Mouse (Mus musculus): ENCODE data around the gene Gins2. TPM values are rescaled to one million over a fixed set of nuclear protein-coding genes. Genes with fewer than 3 reads are reported as not detected.

Gins2 gene
- total and polyA plus RNA-seq, 2 experiments from 2014 or later = 8.4 to 18.1 TPM

GRCm38 (mm10) chr8:120595963-120596362 lies 6.9 kb upstream of the Gins2 start:
- 11% methylated on average over 5 of the region's 5 CpGs for WGBS
- H3K27ac ChIP-seq (ENCODE audit: low read depth, low read length) = no peak overlapping the region
- TF ChIP-seq CTCF (IDR thresholded peaks at IDR 0.05) = peak; percentile 89
- no peak overlapping the region for H3K4me3 ChIP-seq (ENCODE audit: low read depth, low read length)
- no peak overlapping the region for H3K4me2 ChIP-seq (ENCODE audit: low read depth, low read length, poor library complexity, severe bottlenecking)
- DNase-seq (ENCODE audit: low spot score) (peak; percentile 60), ATAC-seq (ENCODE audit: low FRiP score) (no peak)
- H3K9ac ChIP-seq (replicated peaks; ENCODE audit: low read length, poor library complexity, severe bottlenecking) = no peak overlapping the region
- H3K9me3 ChIP-seq (ENCODE audit: low read length) = no peaks in the 10 kb centered on the region
- H3K4me1 ChIP-seq (ENCODE audit: insufficient read depth, low read length) = no peaks in the 10 kb centered on the region
- H3K27me3 ChIP-seq (ENCODE audit: insufficient read depth, low read length) = no peaks in the 10 kb centered on the region
- no peaks in the 10 kb centered on the region for H3K36me3 ChIP-seq (ENCODE audit: insufficient read depth, low read length)

GRCm38 (mm10) chr8:120594571-120594970 lies 5.5 kb upstream of the Gins2 start:
- peak; percentile 61 for TF ChIP-seq CTCF (IDR thresholded peaks at IDR 0.05)
- H3K4me2 ChIP-seq (ENCODE audit: low read depth, low read length, poor library complexity, severe bottlenecking) = no peak overlapping the region
- no peak overlapping the region for H3K4me3 ChIP-seq (ENCODE audit: low read depth, low read length)
- ATAC-seq (ENCODE audit: low FRiP score) (no peak), DNase-seq (ENCODE audit: low spot score) (no peak)
- no peaks in the 10 kb centered on the region for H3K4me1 ChIP-seq (ENCODE audit: insufficient read depth, low read length)
- 92% methylated on average over 5 of the region's 5 CpGs for WGBS
- no peak overlapping the region for H3K27ac ChIP-seq (ENCODE audit: low read depth, low read length)
- H3K36me3 ChIP-seq (ENCODE audit: insufficient read depth, low read length) = no peaks in the 10 kb centered on the region
- H3K9ac ChIP-seq (replicated peaks; ENCODE audit: low read length, poor library complexity, severe bottlenecking) = no peak overlapping the region
- no peaks in the 10 kb centered on the region for H3K27me3 ChIP-seq (ENCODE audit: insufficient read depth, low read length)
- H3K9me3 ChIP-seq (ENCODE audit: low read length) = no peaks in the 10 kb centered on the region

DNA sequence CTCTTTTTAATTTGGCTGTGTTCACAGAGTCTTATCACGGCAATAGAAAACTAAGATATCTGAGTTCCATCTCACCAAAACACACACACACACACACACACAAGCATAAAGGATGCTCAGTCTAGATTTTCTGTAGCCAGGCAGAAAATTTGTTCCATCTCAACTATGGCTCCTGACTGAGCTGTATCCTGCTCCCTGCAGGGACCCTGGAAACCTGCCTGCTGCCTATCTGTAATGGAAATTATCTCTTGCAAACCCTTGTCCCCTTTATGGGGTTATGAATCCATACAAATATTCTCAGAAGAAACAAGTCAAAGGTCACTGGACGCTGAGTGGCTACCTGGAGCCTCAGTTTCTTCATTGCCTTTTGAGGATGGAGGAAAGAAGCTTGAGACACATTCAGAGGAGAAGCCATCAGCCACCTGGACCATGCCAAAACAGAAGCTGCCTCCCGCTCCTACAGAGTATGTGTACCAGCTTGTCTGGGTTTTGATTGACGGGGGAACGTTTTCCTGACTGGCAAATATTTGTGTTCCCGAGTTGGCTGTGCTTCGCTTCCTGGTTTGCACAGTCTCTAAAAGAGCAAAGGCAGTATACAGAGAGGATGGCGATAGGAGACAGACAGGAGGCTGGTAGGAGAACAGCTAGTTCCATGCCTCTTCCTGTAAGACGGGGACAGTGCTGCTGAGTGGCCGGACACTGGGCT lies 2.6 kb upstream of the Gins2 start:
- Histone ChIP-seq H3K9me3 (ENCODE audit: low read length) (no peaks in the 10 kb centered on the region), H3K4me1 (ENCODE audit: insufficient read depth, low read length) (peaks cover 4% of the 10 kb centered on the region; the same call in 1 of the 2 replicates), H3K4me2 (ENCODE audit: low read depth, low read length, poor library complexity, severe bottlenecking) (no peak overlapping the region), H3K27me3 (ENCODE audit: insufficient read depth, low read length) (no peaks in the 10 kb centered on the region), H3K4me3 (ENCODE audit: low read depth, low read length) (no peak overlapping the region), H3K9ac (replicated peaks; ENCODE audit: low read length, poor library complexity, severe bottlenecking) (no peak overlapping the region), H3K27ac (ENCODE audit: low read depth, low read length) (no peak overlapping the region), H3K36me3 (ENCODE audit: insufficient read depth, low read length) (no peaks in the 10 kb centered on the region)
- ATAC-seq (ENCODE audit: low FRiP score) = no peak
- DNase-seq (ENCODE audit: low spot score) = no peak
- WGBS = 77% methylated on average over 10 of the region's 10 CpGs
- TF ChIP-seq CTCF (IDR thresholded peaks at IDR 0.05) = no peak

DNA sequence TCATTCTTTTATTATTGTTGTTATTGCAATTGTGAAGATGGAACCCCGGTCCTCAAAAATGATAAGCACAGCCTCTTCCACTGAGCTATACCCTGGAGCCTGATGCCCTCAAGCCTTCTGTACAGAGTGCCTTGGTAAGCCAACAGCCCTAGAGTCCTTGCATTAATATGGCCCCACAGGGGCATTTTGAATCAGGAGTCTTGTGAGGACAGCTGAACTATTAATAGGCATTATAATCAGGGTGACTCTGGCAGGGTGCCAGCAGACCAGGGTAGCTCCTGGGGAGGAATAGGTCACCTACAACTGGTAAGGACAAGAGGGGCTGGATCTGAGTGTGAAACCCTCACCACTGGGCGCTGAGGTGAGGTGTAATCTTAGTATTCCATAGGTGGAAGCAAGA lies 817 bp upstream of the Gins2 start:
- H3K27ac ChIP-seq (ENCODE audit: low read depth, low read length) = peak overlapping the region; percentile 21
- no peak overlapping the region for H3K9ac ChIP-seq (replicated peaks; ENCODE audit: low read length, poor library complexity, severe bottlenecking)
- TF ChIP-seq CTCF (IDR thresholded peaks at IDR 0.05) = no peak

DNA sequence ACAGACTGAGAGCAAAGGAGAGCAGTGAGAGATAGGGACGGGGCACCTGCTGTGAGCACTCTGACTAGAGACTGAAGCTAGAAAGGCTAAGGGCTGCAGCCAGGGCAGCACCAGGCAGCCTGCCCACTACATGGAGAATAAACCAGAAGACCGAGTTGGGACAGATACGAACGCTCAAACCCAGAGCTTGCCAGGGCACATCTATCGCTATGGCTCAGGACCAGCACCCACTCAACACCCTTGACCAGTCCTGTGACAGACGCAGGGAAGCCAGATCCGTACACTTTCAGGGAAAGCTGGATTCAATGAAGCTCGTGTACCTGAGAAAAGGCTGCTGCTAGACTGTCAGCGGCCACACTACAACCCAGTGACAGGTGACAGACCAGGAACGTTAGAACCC lies 3.6 kb downstream of the Gins2 start:
- H3K4me2 ChIP-seq (ENCODE audit: low read depth, low read length, poor library complexity, severe bottlenecking) = no peak overlapping the region
- H3K4me1 ChIP-seq (ENCODE audit: insufficient read depth, low read length) = peaks cover 4% of the 10 kb centered on the region; the same call in 1 of the 2 replicates
- 92% methylated on average over 10 of the region's 10 CpGs for WGBS
- no peak overlapping the region for H3K9ac ChIP-seq (replicated peaks; ENCODE audit: low read length, poor library complexity, severe bottlenecking)
- DNase-seq (ENCODE audit: low spot score) (no peak), ATAC-seq (ENCODE audit: low FRiP score) (no peak)
- H3K9me3 ChIP-seq (ENCODE audit: low read length) = no peaks in the 10 kb centered on the region
- no peak overlapping the region for H3K4me3 ChIP-seq (ENCODE audit: low read depth, low read length)
- H3K36me3 ChIP-seq (ENCODE audit: insufficient read depth, low read length) = peaks cover 4% of the 10 kb centered on the region; the same call in 1 of the 2 replicates
- H3K27me3 ChIP-seq (ENCODE audit: insufficient read depth, low read length) = no peaks in the 10 kb centered on the region
- no peak overlapping the region for H3K27ac ChIP-seq (ENCODE audit: low read depth, low read length)
- no peak for TF ChIP-seq CTCF (IDR thresholded peaks at IDR 0.05)

More for the DNA sequence above, 817 bp upstream of the Gins2 start:
- H3K27me3 ChIP-seq (ENCODE audit: insufficient read depth, low read length) = no peaks in the 10 kb centered on the region
- H3K4me3 ChIP-seq (ENCODE audit: low read depth, low read length) = peak overlapping the region; percentile 51; the same call in 1 of the 2 replicates
- H3K4me1 ChIP-seq (ENCODE audit: insufficient read depth, low read length) = peaks cover 4% of the 10 kb centered on the region; the same call in 1 of the 2 replicates
- peak overlapping the region; percentile 98 for H3K4me2 ChIP-seq (ENCODE audit: low read depth, low read length, poor library complexity, severe bottlenecking)
- DNase-seq (ENCODE audit: low spot score) (no peak), ATAC-seq (ENCODE audit: low FRiP score) (no peak)
- H3K36me3 ChIP-seq (ENCODE audit: insufficient read depth, low read length) = no peaks in the 10 kb centered on the region
- H3K9me3 ChIP-seq (ENCODE audit: low read length) = no peaks in the 10 kb centered on the region
- WGBS = 51% methylated on average over 2 of the region's 2 CpGs

GRCm38 (mm10) chr8:120581811-120582210 lies 7.3 kb downstream of the Gins2 start:
- peaks cover 38% of the 10 kb centered on the region for H3K36me3 ChIP-seq (ENCODE audit: insufficient read depth, low read length)
- no peak overlapping the region for H3K27ac ChIP-seq (ENCODE audit: low read depth, low read length)
- ATAC-seq (ENCODE audit: low FRiP score) (no peak; the same call in 1 of the 2 replicates), DNase-seq (ENCODE audit: low spot score) (peak; percentile 42)
- no peak for TF ChIP-seq CTCF (IDR thresholded peaks at IDR 0.05)
- no peaks in the 10 kb centered on the region for H3K4me1 ChIP-seq (ENCODE audit: insufficient read depth, low read length)
- H3K4me3 ChIP-seq (ENCODE audit: low read depth, low read length) = no peak overlapping the region
- WGBS = 81% methylated on average over 8 of the region's 8 CpGs
- H3K9ac ChIP-seq (replicated peaks; ENCODE audit: low read length, poor library complexity, severe bottlenecking) = no peak overlapping the region
- no peak overlapping the region for H3K4me2 ChIP-seq (ENCODE audit: low read depth, low read length, poor library complexity, severe bottlenecking)
- no peaks in the 10 kb centered on the region for H3K27me3 ChIP-seq (ENCODE audit: insufficient read depth, low read length)
- H3K9me3 ChIP-seq (ENCODE audit: low read length) = no peaks in the 10 kb centered on the region

Measured in midbrain, postnatal 0 days (tissue).